Mouse (Mus musculus): ENCODE measurements around the gene Dhrs1. TPM values are rescaled to one million over a fixed set of nuclear protein-coding genes. Genes with fewer than 3 reads are reported as not detected.

Gene Dhrs1
- polyA plus RNA-seq, 1 experiment = 78.0 TPM

GRCm38 (mm10) chr14:55767519-55768414, 22.3 kb upstream of the Dhrs1 start:
- DNase-seq (ENCODE audit: low read depth, low spot score) = no peak
- WGBS = 6% methylated on average over 52 of the region's 52 CpGs

- no peak for DNase-seq (ENCODE audit: low read depth, low spot score)
- 54% methylated on average over 4 of the region's 4 CpGs for WGBS
Observed at GRCm38 (mm10) chr14:55765696-55766095, 20.2 kb upstream of the Dhrs1 start, which contains the start of gene Ltb4r1. TSS of gene Ltb4r1 (plus strand) at chr14:55765962.

- WGBS = 55% methylated on average over 7 of the region's 7 CpGs
- DNase-seq (ENCODE audit: low read depth, low spot score) = no peak
Observed at GRCm38 (mm10) chr14:55763166-55763565, 17.7 kb upstream of the Dhrs1 start.

GRCm38 (mm10) chr14:55762001-55762821, 16.7 kb upstream of the Dhrs1 start:
- WGBS = 2% methylated on average over 77 of the region's 77 CpGs
- no peak for DNase-seq (ENCODE audit: low read depth, low spot score)

- no peak for DNase-seq (ENCODE audit: low read depth, low spot score)
- WGBS = 93% methylated on average over 6 of the region's 6 CpGs
Observed at GRCm38 (mm10) chr14:55761163-55761562, 15.7 kb upstream of the Dhrs1 start, which contains the start of gene Ltb4r2. TSS of gene Ltb4r2 (plus strand) at chr14:55761428.

- DNase-seq (ENCODE audit: low read depth, low spot score) = peak; percentile 43
- WGBS = 1% methylated on average over 6 of the region's 6 CpGs
Observed at GRCm38 (mm10) chr14:55760156-55760555, 14.7 kb upstream of the Dhrs1 start.

- DNase-seq (ENCODE audit: low read depth, low spot score) = no peak
- WGBS = 3% methylated on average over 8 of the region's 8 CpGs
Observed at GRCm38 (mm10) chr14:55758363-55758784, 12.9 kb upstream of the Dhrs1 start, which contains the start of gene Cideb. TSS of gene Cideb (minus strand) at chr14:55758458.

GRCm38 (mm10) chr14:55757566-55757965, 12.1 kb upstream of the Dhrs1 start:
- no peak for DNase-seq (ENCODE audit: low read depth, low spot score)
- WGBS = 44% methylated on average over 6 of the region's 6 CpGs

- WGBS = 86% methylated on average over 10 of the region's 10 CpGs
- DNase-seq (ENCODE audit: low read depth, low spot score) = no peak
Observed at GRCm38 (mm10) chr14:55747051-55747847, 1.8 kb upstream of the Dhrs1 start.

GRCm38 (mm10) chr14:55745861-55746237, 359 bp upstream of the Dhrs1 start:
- DNase-seq (ENCODE audit: low read depth, low spot score) = no peak
- under 1% methylated on average over 31 of the region's 31 CpGs for WGBS

GRCm38 (mm10) chr14:55743711-55744110, 1.8 kb downstream of the Dhrs1 start:
- 16% methylated on average over 10 of the region's 10 CpGs for WGBS
- no peak for DNase-seq (ENCODE audit: low read depth, low spot score)

GRCm38 (mm10) chr14:55737086-55737687, 8.3 kb downstream of the Dhrs1 start:
- 43% methylated on average over 9 of the region's 9 CpGs for WGBS
- DNase-seq (ENCODE audit: low read depth, low spot score) = no peak

GRCm38 (mm10) chr14:55735758-55736157, 9.7 kb downstream of the Dhrs1 start:
- DNase-seq (ENCODE audit: low read depth, low spot score) = no peak

GRCm38 (mm10) chr14:55735334-55735733, 10.2 kb downstream of the Dhrs1 start:
- no peak for DNase-seq (ENCODE audit: low read depth, low spot score)
- 17% methylated on average over 3 of the region's 3 CpGs for WGBS

More at GRCm38 (mm10) chr14:55735758-55736157, 9.7 kb downstream of the Dhrs1 start:
- WGBS = 31% methylated on average over 4 of the region's 4 CpGs

- DNase-seq (ENCODE audit: low read depth, low spot score) = no peak
- 43% methylated on average over 7 of the region's 7 CpGs for WGBS
Observed at GRCm38 (mm10) chr14:55734869-55735268, 10.6 kb downstream of the Dhrs1 start.

GRCm38 (mm10) chr14:55733889-55734288, 11.6 kb downstream of the Dhrs1 start:
- 51% methylated on average over 10 of the region's 10 CpGs for WGBS
- no peak for DNase-seq (ENCODE audit: low read depth, low spot score)

- DNase-seq (ENCODE audit: low read depth, low spot score) = no peak
- 73% methylated on average over 7 of the region's 7 CpGs for WGBS
Observed at GRCm38 (mm10) chr14:55730531-55731032, 14.9 kb downstream of the Dhrs1 start.

GRCm38 (mm10) chr14:55730116-55730515, 15.4 kb downstream of the Dhrs1 start:
- no peak for DNase-seq (ENCODE audit: low read depth, low spot score)
- 82% methylated on average over 7 of the region's 7 CpGs for WGBS

Measured in large intestine, adult 2 months (tissue).